Mouse (Mus musculus) urinary bladder, postnatal 25 days (tissue): ENCODE data around the gene Xpo4.
A peak's percentile ranks its signal among the peaks of the same experiment; 100 is the strongest.

Source experiments
- DNase-seq: peaks from one replicate; pipeline ENCODE4 v3.0.0; 2022; ENCODE audit warnings: low spot score

Xpo4 gene

GRCm38 (mm10) chr14:57607500-57607899 lies 57.7 kb downstream of the Xpo4 start:
- peak; percentile 82 for DNase-seq

DNA sequence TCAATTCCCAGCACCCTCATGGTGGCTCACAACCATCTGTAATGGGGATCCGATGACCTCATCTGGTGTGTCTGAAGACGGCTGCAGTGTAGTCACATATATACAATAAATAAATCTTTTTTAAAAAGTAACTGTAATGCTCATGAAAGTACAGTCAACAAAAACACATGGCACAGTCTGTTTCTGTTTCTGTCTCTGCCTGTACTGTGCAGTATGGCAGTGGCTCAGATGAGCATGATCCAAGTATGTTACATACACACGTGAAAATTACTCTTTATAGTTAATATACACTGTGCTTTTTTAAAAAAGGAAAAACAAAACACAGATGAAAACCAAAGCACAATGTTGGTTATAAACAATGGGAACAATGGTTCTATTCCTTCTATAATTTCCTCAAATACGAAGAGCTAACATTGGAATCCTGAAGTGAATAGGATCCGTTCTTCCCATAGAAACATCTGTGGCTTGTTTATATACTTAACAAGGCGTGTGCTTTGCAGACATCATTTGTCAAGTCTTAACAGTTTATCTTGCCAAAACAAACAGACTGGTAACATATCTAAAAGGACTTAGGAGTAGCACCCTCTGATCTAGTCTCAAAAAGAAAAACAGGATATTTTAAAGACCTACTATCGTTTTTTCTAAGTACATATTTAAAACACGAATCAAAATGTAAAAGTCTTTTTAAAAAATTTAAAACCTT lies 58.4 kb downstream of the Xpo4 start:
- no peak for DNase-seq

GRCm38 (mm10) chr14:57593279-57593678 lies 72.0 kb downstream of the Xpo4 start:
- DNase-seq = no peak

DNA sequence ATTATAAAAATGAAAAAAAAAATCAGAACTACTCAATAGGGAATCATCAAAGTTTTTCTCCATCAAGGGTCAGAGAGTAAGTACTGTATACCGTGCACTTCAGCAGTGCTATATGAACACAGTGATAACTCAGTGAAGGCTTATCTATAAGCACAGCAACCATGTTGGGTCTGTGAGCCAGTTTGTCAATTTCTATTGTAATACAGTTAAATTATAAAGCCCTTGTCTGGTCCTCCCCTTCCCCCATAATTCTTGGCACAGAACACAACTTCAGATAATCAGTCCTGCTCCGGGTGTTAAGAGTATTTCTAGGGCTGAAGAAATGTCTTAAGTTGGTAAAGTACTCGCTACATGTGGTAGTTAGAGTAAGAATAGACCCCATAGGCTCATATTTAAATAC lies 73.4 kb downstream of the Xpo4 start:
- DNase-seq = no peak

GRCm38 (mm10) chr14:57576364-57577060 lies 88.7 kb downstream of the Xpo4 start:
- DNase-seq = no peak

DNA sequence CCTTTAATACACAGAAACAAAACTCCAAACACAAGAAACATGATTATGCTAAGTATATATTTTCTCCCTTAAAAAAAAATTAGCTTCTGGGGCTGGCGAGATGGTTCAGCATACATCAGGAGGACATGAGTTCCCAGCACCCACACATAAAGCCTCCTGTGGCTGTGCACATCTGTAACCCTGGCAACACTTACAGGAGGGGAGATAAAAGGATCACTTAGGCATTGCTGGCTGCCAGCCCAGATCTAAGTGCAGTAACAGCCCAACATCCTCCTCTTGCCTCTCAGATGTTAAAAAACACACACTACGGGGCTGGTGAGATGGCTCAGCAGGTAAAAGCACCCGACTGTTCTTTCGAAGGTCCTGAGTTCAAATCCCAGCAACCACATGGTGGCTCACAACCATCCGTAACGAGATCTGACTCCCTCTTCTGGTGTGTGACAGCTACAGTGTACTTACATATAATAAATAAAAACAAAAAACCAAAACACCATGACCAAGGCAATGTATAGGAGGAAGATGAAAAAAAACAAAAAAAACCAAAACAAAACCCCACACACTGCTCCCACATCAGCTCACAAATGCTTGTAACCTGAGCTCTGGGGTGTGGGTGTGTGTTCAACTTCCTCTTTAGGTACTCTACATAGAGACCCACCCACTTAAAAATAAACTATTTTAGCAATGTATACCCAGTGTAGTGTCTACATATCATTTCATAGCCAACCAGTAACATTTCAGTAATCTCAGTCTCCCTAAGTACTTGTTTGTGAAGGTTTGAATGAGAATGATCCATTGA lies 90.2 kb downstream of the Xpo4 start:
- no peak for DNase-seq

DNA sequence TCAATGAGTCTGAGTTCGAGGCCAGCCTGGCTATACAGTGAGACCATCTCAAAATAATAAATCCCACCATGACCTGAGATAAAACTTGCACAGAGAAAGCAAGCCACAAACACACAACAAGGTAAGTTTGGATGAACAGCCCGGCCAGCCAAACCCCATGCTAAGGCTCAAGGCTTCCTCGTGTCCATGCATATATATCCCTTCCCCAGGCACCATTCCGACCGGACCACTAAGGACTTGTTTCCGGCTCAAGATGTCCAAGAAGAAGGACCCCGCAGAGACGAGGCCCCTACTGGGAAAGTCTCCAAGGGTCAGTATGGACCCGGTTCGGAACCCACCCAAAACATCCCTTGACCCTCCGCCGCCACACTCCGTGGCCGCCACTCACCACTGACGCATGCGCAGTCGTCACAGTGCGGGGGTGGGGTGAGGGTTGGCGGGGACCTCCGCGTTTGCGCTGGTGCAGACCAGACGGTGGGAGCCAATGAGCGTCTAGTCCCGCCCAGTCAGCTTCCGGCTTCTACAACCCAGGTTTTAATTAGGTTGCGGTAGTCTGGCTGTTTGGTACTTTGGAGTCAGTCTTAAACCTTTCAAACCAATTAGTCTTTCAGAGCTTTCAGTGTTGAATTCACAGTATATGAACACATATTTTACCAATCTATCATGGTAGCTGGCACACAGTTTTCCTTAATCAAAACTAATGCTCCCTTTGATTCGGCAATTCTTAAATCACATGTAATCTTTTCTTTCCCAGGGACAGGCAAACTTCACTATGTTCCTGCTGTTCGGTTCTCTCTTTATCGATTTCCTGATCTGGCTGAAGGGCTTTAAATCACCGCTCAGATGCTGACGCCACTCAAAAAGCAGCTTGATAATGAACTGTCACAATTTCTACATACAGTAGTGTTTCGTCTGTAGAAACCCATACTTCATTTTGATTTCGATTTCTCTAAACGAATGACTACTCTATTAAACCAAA lies 93.8 kb downstream of the Xpo4 start, which contains the start of gene Eef1akmt1:
Gene Eef1akmt1, minus strand, starts transcription at position 458 of the 979 bp plus-strand sequence.
- DNase-seq = peak; percentile 96

- DNase-seq = no peak
Measured at GRCm38 (mm10) chr14:57565626-57566025, 99.6 kb downstream of the Xpo4 start.

DNA sequence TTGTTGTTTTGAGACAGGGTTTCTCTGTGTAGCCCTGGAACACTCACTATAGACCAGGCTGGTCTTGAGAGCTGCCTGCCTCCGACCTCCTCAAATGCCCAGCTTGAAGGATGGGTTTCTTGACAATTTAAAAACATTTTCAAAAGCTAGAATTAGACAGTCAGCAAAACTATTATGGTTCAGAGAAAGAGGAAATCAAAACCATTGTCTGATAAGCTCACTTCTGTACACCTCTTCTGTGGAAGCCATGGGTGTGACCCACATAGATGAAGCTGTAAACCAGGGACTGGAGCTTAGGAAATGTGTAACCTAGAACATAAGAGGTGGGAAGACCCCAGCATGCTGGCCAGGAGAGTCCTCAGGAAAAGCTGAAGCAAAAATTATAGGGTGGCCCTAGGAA lies 108.3 kb downstream of the Xpo4 start:
- no peak for DNase-seq

DNA sequence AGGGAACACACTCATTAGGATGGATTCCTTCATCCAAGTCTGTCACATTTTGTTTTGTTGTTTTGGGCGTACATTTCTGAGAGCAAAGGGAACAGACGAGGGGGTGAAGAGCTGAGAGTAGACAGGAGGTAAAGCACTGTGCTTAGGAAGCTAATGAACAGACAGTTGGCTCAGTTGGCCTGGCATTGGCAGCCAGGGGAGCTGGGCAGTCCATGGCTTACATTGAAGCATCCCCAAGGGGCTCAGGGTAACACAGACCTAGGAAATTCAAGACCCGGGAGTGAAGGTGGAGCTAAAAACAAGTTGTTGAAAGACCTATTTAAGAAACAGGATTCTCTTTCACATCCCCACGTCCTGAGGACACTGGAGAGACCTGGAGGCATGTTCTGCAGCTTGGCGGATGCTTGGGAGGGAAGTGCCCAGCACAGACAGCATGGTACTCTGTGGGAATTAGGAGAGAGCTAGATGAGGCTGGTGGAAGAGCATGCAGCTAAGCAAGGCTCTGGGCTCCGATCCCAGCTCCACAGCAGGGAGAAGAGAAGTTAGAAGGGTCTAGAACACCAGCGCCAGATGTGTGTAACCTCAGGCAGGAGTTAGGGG lies 109.7 kb downstream of the Xpo4 start:
- no peak for DNase-seq

- DNase-seq = no peak
Measured at GRCm38 (mm10) chr14:57554434-57554833, 110.8 kb downstream of the Xpo4 start.

DNA sequence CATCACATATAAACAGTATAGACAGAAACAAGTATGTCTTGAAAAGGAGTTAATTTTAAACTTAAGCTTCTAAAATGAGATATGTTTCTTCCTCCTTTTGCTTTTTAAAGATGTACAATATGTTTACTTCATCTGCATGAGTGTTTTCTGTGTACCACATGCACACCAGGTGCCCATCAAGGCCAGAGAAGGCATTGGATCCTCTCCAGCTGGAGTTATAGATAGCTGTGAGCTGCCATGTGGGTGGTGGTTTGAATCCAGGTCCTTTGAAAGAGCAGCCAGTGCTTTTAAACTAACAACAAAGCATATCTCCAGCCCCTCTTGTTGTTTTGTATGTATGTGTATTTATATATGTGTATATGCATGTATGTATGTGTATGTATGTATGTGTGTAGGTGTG lies 112.3 kb downstream of the Xpo4 start:
- no peak for DNase-seq

DNA sequence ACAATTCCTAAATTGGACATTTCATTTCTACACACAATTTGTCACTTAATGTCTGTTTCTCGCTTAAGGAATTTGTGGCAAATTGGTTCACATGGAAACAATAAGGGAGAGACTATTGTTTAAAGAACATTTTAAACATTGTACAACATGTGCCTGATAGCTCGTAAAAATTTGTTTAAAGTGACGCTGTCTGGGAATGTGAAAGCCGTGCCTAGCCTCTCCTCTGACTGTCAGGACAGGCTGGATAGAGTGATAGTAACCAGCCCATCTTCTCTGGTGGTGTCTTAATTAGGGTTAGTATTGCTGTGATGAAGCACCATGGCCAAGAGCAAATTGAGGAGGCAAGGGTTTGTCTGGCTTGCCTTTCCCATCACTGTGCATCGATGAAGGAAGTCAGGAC lies 118.2 kb downstream of the Xpo4 start:
- DNase-seq = no peak

DNA sequence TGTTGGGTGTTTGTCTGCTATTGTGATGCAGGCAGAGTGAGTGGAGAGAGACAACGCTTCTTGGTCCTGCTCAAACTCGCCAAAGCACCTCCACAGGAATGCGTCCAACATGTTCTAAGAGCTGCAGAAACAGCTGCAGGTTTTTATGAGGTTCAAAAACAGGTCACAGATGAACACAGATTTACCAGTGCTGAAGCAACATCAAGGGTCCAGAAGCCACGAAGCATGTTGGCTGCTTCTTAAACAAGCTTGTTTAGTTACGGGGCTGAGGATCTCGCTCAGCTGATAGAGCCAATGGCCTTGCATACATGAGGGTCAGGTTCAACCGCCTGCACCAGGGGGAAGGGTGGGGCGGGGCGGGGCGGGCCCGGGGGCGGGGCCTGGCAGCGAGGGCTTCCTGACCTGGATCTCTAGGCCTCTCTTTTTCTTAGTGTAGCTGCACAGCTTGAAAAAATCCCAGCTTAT lies 118.6 kb downstream of the Xpo4 start:
- DNase-seq = no peak

DNA sequence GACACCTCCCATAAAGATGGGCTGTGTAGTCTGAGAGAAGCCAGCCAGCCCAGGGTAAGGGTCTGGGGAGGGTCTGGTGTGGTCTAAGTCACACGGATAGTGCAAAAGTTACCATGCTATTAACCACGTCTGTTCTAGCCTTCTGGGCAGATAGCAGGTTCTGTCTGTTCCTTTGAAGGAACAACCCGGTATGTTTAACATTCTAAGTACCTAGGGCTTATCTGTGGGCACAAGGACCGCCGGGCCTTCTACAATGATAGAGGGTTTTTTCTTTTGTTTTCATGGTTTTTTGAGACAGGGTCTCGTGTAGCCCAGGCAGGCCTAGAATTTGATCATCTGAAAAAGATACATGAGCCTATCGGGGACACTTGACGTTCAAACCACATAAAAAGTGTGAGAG lies 119.1 kb downstream of the Xpo4 start:
- DNase-seq = no peak

- DNase-seq = no peak
Measured at GRCm38 (mm10) chr14:57545526-57545925, 119.7 kb downstream of the Xpo4 start.

DNA sequence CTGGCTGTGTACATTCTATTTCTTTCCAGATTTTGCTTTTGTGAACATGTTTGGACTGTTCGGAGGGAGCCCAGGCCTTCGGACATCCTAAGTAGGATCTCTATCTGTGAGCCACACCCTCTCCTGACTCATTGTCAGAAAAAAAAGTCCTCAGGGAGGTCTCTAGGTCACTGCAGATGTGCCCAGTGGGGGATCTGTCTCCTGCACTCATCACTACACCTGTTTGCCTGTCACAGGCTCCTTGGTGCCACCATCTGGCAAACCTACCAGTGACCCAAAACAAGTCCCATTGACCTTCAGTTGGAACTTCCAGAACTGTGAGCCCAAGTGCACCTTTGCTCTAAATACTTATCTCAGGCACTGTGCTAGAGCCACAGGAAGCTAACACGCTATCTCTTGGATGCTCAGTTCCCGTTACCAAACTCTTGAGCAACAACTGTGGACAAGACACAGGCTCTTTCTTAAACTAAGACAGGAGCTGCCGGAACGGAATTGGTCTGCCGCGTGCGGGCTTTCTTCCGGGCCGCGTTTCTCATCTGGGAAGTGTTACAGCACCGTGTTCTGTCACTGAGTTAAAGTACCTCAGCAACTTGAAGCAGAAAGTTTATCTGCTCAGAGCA lies 121.7 kb downstream of the Xpo4 start:
- DNase-seq = no peak

- DNase-seq = no peak
Measured at GRCm38 (mm10) chr14:57542231-57542630, 123.0 kb downstream of the Xpo4 start.

DNA sequence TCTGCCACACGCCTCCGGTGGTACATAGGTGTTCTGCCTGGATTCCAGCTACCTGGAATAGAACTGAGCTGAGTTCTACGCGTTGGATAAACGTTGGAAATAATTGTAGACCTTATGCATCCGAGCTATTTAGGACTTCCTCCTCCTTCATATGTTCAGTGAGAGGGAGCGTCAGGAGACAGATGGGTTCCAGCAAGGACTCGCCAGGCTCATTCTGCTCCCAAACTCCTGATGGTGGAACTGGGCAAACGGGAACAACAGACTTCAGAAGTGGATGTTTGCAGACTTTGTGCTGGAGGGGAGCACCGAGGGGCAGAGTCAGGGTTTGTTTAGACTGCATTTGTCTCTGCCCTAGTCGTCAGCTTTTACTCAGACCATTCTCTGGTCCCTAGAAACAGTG lies 124.5 kb downstream of the Xpo4 start:
- DNase-seq = no peak

DNA sequence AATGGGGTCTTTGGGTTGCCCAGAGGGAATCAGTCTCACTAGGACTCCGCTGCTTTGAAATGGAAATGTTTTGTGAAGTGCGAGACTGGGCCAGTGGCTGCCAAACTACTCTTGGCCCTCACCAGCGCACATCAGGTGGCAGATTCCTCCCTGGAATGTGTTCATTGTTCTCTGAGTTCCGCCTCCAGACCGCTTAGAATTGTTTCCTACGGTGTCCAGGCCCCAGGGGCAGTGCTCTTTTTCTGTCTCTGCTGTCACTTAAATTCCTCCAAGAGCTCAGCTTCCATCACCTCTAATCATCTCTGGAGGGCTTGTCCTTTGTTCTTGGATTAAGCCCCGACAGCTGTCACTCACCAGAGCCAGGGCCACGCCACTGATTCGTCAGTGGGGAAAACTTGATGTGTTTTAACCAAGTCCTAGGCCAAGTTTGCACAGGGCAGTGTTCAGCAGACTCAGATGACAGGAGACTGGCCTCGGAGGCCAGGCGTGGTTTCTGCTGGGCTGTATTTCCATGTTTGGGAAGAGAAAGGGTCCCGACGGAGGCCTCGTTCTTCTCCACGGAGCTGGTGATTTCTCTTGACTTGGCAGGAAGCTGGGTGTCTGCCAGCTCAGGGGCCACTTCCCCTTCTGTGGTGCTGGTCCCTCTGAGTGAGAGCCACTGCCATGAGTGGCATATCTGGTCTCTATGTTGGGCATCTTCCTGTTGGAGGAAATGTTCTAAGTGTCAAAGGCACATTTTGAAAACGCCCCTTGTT lies 127.8 kb downstream of the Xpo4 start:
- DNase-seq = no peak
